In the genomic region with DNA sequence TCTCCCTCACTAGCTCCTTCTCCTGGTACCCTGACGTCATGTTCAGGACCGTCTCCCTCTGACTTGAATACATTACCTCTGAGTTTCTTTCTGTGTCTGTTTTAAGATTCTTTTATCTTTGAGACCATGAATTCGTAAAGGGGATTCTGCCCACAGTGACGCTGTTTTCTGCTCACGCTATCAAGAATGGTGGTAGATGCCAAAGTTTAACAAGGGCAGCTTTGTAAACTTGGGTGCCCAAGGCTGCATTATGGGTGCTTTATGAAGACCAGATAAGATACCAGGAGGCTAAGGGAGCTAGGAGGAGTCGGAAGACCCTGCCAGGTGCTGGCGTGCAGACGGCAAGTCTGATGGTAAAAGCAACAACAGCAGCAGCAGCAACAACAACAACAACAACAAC, we compare ENCODE assay signal across 28 mouse cellular contexts.
"Had no signal": no experiment of that assay in that cellular context is flagged by ENCODE, and none has a peak within 500 bp of the region (broad histone marks: within the 10 kb centered on the region; RNA-seq: fewer than 3 reads in every experiment).

No protein-coding gene starts in this region.

- H3K9me3 ChIP-seq: limb, embryonic 10.5 days; limb, embryonic 12.5 days; limb, embryonic 13.5 days; limb, embryonic 15.5 days; liver, embryonic 12.5 days; liver, embryonic 13.5 days; liver, embryonic 15.5 days; lung, embryonic 15.5 days; megakaryocyte, embryonic 14.5 days; midbrain, embryonic 10.5 days; midbrain, embryonic 12.5 days; midbrain, embryonic 13.5 days; midbrain, embryonic 15.5 days; neural tube, embryonic 12.5 days had no signal

- H3K27me3 ChIP-seq: limb, embryonic 12.5 days; limb, embryonic 13.5 days; limb, embryonic 15.5 days; liver, embryonic 13.5 days; liver, embryonic 15.5 days; lung, embryonic 15.5 days; midbrain, embryonic 15.5 days had no signal

- DNase-seq: left cerebral cortex, postnatal 4 days; liver; liver, embryonic 13.5 days; liver, postnatal 0 days; lung, adult 18-20 months; lung, adult 2 months; lung, embryonic 14.5 days; lung, postnatal 10 days; lung, postnatal 14 days; lung, postnatal 36 days; lung, postnatal 4 days; midbrain, embryonic 14.5 days had no signal

- H3K36me3 ChIP-seq: limb, embryonic 10.5 days; limb, embryonic 12.5 days; limb, embryonic 13.5 days; limb, embryonic 15.5 days; liver, embryonic 12.5 days; liver, embryonic 13.5 days; liver, embryonic 15.5 days; lung, embryonic 15.5 days; midbrain, embryonic 10.5 days; midbrain, embryonic 12.5 days; midbrain, embryonic 13.5 days; midbrain, embryonic 15.5 days; neural tube, embryonic 12.5 days had no signal

- H3K4me3 ChIP-seq: limb, embryonic 10.5 days; limb, embryonic 12.5 days; limb, embryonic 13.5 days; limb, embryonic 15.5 days; liver, embryonic 12.5 days; liver, embryonic 13.5 days; liver, embryonic 15.5 days; lung, embryonic 15.5 days; megakaryocyte, embryonic 14.5 days; midbrain, embryonic 10.5 days; midbrain, embryonic 12.5 days; midbrain, embryonic 13.5 days; midbrain, embryonic 15.5 days; myocyte; neural tube, embryonic 12.5 days had no signal

- H3K27ac ChIP-seq: limb, embryonic 10.5 days; limb, embryonic 12.5 days; limb, embryonic 13.5 days; limb, embryonic 15.5 days; liver, embryonic 12.5 days; liver, embryonic 13.5 days; liver, embryonic 14.5 days; liver, embryonic 15.5 days; lung, embryonic 15.5 days; macrophage; midbrain, embryonic 10.5 days; midbrain, embryonic 12.5 days; midbrain, embryonic 13.5 days; midbrain, embryonic 15.5 days; neural tube, embryonic 12.5 days had no signal

- H3K9ac ChIP-seq: limb, embryonic 12.5 days; limb, embryonic 13.5 days; limb, embryonic 15.5 days; liver, embryonic 12.5 days; liver, embryonic 13.5 days; liver, embryonic 14.5 days; liver, embryonic 15.5 days; liver, postnatal 0 days; lung, embryonic 14.5 days; lung, embryonic 15.5 days; midbrain, embryonic 12.5 days; midbrain, embryonic 13.5 days; midbrain, embryonic 15.5 days; neural tube, embryonic 12.5 days had no signal
